Mouse (Mus musculus): Measurements from ENCODE around the gene Eif4g3.

Gene Eif4g3

DNA sequence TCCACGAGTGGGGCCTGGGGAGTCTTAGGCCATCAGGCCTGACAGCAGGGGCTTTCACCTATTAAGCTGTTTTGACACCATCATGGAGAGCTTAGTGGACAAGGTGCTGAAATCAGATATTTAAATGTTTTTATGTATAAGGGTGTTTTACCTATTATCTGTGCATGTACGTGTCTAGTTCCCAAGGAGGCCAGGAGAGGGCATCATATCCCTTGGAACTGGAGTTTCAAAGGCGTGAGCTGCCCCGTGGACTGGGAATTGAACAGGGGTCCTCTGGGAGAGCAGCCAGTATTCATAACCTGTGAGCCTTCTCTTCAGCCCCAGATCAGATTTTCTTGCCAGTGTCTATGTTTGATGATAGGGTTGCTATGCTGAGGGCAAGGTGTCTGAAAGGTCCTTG, 2.4 kb upstream of the Eif4g3 start:
- no peak for DNase-seq

DNA sequence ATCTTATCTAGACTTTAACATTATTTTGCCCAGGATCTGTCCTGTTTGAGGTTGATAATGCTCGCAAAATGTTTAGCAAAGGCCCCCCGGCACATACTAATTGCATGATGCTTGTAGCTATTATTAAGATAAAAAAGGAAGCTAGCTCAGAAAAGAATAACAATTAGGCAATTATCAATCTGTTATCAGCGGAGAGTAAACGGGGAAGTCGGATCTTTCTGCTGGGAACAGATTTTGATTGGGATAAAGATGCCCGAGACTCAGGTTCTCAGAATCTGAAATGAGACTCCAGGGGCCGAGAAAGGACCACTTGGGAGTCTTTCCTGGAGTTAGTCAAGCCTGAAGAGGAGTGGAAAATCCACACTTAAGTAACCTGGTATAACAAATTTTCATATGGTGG, 1.6 kb upstream of the Eif4g3 start:
- DNase-seq: no peak

DNA sequence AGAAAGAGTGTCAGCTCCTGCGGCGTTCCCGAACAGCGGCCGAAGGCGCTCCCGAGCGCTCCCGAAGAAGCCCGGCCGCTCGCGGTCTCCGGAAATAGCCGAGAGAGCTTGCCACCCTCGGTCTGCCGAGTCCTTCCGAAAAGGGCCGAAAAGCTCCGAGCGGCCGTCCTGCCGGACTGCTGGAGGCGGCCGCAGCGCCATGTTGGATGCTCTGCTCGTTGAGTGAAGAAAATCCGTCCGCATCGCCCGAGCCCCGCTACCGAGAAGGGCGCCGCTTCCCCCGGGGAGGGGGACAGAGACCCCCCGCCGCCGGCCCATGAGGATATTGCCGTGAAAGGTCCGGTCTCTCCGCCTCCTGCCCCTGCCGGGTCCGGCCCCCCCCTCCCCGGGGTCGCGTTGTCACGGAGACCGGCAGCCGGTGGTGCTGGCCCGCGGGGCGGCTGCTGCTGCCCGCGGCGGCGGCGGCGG, 503 bp downstream of the Eif4g3 start:
- DNase-seq: peak; percentile 97 to 99

DNA sequence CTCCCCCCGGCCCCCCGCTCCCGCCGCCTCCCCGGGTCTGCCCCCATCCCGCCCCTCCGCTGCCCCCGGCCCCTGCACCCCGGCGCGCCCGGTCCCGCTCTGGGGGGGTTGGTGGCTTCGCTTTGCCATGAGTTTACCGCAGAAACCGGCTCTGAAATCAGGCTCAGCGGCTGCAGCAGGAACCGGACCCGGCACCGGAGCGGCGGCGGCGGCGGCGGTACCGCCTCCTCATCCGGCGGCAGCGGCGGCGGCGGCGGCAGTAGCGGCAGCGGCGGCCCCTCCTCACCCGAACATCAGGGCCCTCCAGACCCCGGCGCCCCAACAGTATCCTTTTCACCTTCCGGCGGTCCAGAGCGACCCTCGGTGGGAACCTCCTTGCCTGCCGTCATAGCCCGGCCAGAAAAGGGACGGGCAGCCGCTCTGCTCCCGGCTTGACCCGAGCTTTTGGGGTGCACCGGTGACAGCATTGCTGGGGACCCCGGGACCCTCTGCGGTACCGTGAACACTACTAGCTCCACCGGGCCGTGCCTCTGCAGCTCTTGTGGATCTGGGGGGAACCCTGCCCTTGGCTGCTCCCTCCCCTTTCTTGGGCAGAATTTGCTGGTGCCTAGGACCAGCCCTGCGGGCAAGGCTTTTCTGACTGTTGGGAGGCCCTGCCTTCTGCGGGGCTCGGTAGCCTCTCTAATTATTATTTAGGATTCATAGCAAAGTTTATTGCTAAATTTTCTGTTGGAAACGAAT, 1.2 kb downstream of the Eif4g3 start:
- peak; percentile 39 to 41 for DNase-seq

DNA sequence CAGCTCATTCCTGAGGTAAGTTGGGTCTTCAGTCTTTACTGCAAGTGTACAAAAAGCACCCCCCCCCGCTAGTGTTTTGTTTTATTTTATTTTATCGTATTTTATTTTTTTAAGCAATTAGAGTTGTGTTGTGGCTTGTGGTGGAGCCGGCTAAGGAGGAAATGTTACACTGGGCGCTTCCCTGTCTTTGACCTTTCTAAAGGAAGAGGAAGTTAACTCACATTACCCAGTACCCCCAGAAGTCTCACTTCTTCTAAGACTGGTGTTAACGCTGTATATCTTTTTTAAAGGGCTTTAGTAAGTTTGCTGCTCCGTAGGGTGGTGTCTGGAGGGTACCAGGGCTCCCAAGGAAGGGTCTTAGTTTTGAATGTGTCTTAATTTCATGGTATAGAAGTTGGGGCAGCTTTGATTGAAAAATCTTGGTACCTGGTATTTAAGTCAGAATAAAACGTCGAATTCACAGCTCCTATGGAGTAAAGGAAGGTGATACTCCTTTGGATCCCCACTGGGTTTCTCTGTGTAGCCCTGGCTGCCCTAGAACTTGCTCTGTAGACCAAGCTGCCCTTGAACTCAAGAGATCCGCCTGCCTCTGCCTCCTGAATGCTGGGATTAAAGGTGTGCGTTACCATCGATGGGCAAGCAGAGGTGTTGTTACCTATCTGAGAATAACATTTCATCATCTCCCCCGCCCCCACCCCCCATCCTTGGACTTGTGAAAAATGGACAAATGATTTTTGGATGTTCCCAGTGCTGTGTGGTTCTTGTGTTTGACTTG, 1.9 kb downstream of the Eif4g3 start:
- peak in 1 of 2 experiments; percentile 23 for DNase-seq

DNA sequence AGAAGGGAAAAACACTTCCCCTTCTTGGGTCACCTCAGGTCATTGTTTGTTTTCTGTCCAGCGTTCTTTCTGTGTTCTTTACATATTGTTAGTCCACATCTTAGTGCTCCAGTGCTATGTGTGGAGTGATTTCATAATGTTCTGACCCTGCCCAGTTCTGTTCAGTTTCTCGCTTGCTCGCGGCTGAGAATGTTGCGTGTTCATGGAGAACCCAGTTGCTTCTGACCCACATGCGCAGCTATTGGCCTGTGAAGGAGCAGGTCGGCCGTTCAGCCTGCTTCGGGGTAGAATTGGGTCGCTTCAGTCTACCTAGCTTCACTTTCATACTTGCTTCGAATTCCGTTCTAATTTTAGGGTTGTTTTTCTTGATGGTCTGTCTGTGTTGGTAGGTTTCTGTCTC, 2.6 kb downstream of the Eif4g3 start:
- peak; percentile 58 to 73 for DNase-seq

DNA sequence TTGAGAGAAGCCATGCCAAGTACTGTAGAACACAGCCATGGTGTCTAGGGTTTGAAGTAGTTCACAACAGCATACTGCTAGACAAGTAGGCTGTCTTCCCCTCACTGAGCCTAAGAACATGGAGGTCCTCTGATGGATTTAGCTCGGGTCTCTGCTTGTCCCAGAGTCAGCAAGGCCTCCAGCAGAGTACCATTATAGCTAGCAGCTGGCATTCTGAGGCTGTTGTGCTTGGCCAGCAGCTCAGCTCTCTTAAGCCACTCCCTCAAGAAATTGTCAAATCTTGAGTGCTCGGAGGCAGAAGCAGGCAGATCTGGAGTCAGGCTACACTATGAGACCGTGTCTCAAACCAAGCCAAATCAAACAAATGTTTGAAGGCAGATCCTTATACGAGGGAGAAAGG, 5.4 kb downstream of the Eif4g3 start:
- no peak for DNase-seq

DNA sequence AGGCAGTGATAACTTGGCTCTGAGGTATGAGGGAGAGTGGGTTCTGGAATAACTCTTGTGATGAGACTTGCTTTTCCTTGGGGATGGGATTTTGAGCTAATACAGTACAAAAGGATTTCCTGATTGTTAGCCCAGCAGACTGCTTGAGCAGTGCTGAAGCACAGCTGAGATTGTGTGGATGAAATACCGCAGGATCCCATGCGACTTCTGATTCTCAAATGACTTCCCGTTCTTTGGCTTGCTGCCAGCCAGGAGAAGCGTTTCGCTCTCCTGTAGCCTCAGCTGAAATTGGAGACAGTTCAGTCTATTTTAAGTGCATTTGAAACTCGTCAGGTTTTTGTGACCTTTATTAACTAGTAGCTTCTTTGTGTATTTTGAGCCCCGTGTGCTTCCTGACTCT, 7.9 kb downstream of the Eif4g3 start:
- peak in 1 of 2 experiments; percentile 29 for DNase-seq

DNA sequence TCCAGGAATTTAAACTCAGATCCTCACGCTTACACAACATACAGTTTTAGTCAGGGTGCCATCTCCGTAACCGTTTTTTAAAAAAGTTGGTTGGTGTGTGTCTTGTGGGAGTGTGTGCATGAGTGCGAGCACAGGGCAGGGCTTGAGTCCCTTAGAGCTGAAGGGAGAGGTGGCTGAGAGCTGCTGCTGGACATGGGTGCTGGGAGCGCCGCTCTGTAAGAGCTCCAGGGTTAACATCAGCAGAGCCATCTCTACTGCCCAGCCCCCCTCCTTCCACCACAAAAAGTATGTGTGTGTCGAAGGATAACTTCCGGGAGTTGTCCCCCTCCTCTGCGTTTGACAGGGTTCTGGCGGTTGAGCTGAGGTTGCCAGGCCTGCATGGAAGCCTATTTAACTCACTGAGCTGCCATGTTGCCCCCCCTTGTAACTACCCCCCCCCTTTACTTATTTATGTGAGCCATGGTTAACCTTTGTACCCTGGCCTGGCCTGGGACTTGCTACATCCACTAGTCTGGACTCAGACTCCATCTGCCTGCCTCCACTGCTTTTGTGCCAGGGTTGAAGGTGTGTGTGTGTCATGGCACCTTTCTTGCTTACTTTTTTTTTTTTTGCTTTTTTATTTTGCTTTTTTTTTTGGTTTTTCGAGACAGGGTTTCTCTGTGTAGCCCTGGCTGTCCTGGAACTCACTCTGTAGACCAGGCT, 11.2 kb downstream of the Eif4g3 start:
- no peak for DNase-seq

DNA sequence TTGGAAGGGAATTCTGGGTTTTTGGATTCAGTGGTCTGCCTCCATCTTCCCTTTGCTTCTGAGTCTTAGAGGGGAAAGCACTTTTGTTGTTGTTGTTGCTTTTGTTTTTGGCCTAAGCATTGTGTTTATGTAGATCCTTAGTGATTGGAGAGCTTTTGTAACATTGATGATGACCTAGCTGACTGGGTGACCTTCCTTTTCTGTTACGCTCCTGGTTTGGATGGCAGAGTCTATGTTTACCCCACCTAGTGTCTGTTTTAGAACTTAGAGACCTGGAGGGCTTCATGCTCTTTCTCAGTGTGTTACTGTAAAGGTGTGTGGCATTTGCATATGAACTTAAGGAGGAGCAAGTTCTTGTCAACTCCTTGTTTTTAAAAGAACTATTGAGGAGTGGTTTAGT, 13.0 kb downstream of the Eif4g3 start:
- no peak for DNase-seq

DNA sequence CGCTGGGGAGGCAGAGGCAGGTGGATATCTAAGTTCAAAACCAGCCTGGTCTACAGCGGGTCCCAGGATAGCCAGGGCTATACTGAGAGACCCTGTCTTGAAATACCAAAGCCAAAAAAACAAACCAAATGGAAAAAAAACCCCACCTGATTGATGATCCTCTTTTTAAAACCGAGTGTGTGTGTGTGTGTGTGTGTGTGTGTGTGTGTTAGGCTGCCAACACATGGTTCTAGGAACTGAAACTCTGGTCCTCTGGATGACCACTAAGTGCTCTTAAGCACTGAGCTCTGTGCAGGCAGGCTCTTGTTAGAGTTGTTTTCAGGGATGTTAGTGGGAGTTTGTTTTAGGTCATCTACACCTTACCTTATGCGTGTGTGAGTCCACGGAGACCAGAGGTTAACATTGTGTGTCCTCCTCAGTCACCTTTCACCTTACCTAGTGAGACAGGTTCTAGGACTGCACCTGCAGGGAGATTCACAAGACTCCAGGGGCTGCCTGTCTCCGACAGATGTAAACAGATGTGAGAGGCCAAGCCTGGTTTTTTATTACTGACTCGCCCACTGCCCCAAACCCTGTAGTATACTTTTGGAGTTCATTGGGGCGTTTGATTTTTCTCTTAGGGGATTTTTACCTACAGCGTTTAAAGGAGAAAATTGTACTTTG, 14.3 kb downstream of the Eif4g3 start:
- no peak for DNase-seq

DNA sequence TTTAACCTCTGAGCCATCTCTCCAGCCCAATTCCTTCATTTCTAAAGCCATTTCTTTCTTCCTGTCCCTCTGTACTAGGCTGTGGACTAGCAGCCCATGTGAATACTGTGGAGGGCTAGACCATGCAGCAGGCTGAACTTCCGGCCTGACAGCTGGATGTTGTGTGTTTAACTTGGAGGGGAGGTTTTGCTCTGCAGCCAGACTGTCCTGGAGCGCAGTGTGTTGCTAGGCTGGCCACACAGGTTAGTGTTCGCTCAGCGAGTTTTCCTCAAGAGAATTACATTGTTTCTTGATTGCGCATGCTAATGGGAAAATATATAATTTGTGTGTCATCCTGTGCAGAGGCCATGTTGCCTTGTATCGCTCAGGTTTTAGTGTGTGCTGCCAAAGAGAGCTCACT, 15.8 kb downstream of the Eif4g3 start:
- no peak for DNase-seq

DNA sequence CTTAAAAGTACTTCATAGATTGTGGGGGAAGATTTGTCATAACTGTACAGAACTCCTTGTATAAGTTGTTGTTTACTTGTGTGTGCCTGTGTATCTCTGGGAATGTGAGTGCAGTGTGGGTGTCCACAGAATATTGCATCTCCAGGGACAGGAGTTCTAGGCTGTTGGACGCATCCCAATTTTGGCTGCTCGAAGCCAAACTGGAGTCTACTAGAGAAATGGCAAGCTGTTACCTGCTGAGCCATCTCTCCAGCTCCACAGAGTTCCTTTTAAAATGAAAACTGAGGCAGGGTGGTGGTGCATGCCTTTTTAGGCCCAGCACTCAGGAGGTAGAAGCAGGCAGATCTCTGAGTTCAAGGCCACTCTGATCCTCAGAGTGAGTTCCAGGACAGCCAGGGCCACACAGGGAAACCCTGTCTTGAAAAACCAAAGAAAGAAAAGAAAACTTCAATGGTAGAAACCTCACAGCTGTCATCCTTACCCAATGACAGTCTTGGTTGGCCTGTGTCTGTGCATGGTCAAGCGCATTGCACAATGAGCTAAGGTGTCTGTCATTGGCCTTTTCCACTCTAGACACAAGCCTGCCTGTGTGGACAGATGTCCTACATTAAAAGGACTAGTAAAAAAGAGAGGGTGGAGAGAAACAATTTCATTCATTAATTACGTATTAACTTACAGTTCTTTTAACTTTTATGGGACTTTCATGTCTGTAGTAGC, 17.1 kb downstream of the Eif4g3 start:
- DNase-seq: no peak

DNA sequence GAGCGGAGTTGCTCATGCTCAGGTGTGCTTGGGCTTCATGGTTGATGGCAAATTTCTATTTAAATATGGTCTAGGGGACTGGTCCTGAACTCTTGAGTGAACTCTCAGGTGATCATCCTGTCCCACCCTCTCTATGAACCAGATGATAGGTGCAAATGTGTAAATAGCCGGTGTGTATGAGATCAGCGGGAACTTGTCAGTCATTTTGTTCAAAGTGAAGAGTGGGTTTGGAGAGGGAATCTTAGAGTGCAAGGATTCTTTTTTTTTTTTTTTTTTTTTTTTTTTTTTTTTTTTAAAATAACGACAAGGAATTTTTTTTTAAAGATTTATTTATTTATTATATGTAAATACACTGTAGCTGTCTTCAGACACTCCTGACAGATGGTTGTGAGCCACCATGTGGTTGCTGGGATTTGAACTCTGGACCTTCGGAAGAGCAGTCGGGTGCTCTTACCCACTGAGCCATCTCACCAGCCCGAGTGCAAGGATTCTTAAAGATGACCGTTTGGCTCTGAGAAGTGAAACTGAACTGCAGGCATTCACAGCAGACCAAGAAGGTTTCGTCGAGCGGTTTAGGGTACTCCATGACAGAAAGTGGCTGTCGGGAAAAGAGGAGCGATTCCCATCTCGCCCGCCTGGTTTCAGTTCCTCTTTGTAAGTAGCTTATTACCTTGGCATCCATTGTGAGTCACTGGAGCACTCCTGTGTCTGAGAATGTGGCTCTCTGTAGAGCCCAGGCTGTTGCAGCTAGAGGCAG, 21.1 kb downstream of the Eif4g3 start:
- DNase-seq: no peak

DNA sequence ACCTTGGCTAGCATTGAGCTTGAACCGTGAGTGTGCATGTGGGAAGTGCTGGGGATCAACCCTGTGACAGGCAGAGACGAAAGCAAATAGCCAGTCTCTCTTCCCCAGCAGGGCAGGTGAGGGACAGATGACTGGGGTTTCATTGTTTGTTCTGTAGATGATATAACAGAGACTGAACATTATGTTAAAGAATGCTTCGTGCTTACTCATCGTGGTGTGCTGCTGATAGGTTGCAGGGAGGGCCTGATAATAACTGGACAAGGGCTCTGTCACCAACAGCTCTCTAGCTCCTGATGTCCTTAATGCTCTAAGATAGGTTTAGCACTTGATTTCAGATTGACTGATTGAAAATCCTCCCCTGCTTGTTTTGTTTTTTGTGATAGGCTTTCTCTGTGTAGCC, 23.1 kb downstream of the Eif4g3 start:
- no peak for DNase-seq

DNA sequence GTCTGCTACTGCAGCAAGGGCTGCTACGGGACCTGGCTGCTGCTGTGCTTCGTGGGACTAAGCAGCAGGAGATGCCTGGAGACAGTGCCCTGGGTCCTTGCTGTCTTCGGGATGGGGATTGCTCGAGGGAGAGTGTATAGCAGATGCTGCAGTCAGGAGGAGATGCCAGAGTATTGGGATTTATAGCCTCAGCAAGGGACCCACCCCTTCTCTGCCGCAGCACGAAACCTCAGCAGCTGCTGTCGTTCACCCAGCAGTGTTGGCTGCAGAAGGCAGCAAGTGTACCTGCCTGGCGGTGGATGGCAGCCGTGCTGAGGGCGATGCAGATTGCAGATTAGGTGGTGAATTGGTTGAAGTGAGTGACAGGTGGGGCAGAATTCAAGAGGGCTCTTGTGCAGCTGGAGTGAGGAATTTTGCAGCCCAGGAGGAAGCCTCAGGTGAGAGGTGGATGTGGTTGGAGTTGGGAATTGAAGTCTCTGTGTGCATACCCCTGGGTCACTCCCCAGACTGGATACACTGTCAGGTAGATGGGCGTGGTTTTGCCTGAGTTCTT, 24.3 kb downstream of the Eif4g3 start:
- DNase-seq: peak in 1 of 2 experiments; percentile 46

DNA sequence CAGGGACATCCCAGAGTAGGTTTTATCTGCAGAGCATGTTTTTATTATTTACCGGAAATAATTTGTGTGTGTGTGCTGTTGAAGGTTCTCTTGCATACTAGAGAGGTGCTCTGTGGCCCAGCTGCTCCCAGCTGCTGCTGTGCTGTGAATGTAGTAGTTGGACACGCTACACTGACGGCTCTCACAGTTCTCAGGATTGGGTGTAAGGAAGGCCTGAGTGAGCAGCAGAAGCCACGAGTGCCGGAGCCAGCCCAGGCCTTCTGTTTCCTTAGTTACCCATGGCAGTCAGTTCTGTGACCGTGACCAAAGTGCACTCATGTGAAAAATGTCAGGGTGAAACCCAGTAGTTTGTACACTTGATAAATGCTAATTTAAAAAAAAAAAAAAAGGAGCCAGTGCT, 25.2 kb downstream of the Eif4g3 start:
- DNase-seq: no peak

DNA sequence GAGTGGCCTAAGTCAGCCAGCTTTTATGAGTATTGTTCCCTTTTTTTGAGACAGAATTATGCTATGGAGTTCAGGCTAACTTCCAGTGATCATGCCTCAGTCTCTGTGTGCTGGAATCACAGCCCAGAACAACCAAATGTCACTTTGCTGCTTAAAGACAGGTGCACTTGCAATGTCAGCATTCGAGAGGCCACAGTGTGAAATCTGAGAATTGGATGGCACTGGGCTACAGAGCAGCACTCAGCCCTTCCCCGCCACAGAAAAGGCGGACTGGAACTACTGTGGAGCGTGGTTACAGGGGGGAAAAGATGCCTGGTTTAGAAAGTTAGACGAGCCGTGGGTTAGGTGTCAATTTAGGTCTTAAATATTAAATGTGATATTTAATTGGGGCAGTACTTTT, 27.4 kb downstream of the Eif4g3 start:
- no peak for DNase-seq

DNA sequence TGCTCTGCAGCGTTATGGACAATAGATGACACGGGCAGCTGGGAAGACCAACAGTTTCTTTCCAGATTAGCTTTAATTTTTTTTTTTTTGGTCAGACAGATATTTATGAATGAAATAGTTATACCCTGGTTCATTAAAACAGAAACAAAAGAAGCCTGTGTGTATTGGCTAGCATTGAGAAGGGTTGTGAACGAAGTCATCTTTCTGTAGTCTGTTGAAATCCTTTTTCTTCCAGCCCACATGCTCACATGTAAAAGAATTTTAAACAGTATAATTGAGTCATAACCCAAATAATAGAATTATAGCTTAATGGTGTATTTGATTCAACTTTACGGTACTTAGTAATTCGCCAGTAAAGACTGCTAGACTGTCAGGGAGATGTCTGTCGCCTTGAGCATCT, 28.8 kb downstream of the Eif4g3 start:
- no peak for DNase-seq

DNA sequence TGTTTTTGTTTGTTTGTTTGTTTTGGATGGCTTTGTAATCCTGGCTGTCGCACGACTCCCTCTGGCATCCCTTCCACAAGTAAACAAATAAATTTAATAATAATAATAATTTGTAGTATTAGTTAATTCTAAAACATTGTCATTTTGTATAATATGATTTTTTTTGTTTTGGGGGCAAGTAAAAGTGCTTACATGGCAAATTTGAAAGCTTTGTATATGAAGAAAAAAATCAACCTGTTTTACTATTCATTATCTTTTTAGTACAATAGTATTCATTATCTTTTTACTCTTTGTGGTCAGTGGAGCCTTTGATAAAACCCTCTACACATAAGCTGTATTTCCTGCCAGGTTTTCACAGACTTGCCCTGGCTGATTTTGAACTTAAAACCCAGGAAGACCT, 29.9 kb downstream of the Eif4g3 start:
- DNase-seq: no peak

DNA sequence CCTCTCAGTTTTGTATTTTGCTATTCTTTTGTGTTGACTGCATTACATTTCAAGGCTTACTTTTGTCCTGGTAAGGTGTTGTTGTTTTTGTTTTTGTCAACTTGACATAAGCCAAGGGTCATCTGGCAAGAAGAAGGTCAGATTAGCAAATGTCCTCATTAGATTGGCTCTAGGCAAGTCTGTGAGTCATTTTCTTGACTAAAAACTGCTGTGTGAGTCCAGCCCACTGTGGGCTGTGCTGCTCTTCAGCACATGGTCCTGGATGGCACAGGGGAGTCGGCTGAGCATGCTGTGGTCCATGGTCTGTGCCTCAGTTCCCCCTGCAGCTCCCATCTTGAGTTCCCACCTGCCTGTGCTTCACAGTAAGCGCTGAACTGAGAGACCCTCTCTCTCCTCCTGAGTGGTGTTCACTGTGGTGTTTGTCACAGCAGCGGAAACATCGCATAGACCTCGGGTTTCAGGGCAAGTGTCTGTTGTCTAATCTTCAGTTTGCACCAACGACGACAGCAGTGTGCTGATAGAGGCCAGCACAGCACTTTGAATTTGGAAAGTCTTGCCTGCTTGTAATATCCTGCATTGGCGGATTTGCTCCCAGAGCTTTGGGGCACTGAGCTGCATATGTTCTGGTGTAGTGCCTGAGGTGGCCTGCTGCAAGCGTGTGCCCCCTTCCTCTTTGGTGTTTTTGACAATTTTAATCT, 30.7 kb downstream of the Eif4g3 start:
- DNase-seq: no peak

All from lung, adult 18-20 months (tissue).